Mouse (Mus musculus) urinary bladder, postnatal 10 days (tissue): ENCODE measurements around the gene Aldh1l1.
A peak's percentile ranks its signal among the peaks of the same experiment; 100 is the strongest.

Source experiments
- DNase-seq: peaks from one replicate; pipeline ENCODE4 v3.0.0; 2022; ENCODE audit warnings: low spot score

Gene Aldh1l1

DNA sequence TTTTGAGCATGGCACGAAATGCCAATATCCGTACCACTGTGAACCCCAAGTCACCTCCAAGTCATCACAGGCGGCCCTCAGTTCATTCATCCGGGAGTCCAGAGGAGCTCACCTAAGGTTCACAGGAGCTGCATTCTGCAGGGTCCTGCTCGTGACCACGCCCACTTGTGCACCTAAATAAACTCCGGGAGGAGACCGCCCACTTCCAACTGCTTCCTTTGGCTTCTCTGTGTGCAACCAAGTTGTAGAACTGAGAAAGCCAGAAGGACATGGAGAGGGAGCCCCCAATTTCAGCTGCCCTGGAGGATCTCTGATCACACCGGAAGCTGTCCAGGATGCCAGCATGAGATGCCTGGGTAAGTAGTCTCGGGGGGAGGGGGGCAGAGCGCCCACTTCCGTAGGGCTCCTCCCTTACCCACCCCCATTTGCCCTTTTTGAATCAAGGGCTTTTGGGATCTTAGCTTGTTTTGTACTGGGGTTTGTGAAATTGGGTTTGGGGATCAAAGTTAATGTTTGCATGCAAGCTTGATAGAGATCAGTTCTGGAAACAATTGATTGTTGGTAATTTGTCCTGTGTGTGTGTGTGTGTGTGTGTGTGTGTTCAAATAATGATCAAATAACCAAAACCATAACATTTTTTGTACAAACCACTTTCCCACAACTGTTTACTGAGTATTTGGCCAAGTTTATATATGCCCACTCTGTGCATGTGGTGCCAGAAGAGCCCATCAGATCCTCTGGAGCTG lies at the start of gene Aldh1l1:
TSS of gene Aldh1l1 (plus strand) at position 252 of the 746 bp plus-strand sequence.
- DNase-seq, result no peak

DNA sequence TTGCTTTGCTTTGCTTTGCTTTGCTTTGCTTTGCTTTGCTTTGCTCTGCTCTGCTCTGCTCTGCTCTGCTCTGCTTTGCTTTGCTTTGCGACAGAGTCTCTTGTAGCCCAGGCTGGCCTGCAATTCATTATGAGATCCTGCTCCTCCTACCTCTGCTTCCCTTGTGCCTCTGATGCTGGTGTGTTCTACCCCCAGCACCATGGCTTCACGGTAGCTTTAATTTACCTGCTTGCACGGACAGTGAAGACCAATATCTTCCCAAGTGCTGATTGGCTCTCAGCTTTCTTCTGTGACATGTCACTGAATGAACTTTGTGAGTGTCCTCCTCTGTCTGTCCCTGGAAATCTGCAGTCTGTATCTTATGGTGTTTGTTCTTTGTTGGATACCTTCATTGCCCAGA lies 49.2 kb upstream of the Aldh1l1 start:
- no peak for DNase-seq

DNA sequence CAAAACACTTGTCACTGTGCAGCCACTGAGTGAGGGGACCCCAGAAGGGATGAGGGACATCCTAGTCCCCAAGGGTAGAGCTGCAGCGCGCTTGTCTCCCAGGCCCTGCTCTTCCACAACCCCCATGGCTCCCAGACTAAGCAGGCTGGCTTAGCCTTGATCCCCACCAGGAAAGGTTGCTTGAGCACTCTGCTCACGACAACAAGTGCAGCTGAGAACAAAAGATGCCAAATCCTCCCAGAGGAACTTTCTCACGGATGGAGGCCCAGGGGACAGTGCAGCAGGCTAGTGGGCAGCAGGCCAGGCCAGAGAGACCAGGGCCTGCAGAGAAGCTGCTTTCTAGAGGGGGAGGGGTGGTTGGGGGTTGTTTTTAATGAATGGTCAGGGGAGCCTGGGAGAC lies 39.3 kb upstream of the Aldh1l1 start:
- no peak for DNase-seq

DNA sequence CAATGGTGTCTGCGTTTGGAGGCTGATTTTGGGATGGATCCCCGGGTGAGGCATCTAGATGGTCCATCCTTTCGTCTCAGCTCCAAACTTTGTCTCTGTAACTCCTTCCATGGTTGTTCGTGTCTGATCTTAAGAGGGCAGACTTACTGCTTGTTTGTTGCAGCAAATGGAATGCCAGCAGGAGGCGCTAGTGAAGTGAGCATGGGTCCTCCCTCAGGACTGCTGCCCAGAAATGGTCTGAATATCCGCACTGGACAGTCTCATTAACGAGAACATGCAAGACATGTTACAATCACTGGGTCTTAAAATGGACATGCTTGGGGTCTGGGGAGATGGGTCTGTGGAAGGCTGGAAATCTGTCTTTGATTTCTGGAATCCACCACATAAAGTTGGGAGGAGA lies 36.0 kb upstream of the Aldh1l1 start:
- DNase-seq, result peak; percentile 66

DNA sequence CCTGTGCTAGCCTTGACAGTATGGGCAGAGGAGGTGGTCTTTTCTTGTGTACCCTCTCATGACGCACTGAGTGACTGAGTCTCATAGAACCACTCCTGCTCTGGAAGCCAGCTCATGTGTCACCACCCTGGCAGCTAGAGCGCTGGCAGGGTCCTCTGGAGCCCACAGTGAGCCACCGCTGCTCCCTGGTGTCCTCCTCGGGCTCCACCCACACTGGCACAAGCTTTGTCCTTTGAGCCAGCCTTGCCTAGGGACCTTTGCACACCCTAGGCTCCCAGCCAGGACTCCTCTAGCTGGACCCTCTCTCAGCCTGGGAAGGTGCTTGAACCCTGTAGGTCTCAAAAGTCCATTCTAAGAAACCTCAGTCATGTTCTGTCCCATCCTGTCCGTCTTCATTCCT lies 35.5 kb upstream of the Aldh1l1 start:
- no peak for DNase-seq

DNA sequence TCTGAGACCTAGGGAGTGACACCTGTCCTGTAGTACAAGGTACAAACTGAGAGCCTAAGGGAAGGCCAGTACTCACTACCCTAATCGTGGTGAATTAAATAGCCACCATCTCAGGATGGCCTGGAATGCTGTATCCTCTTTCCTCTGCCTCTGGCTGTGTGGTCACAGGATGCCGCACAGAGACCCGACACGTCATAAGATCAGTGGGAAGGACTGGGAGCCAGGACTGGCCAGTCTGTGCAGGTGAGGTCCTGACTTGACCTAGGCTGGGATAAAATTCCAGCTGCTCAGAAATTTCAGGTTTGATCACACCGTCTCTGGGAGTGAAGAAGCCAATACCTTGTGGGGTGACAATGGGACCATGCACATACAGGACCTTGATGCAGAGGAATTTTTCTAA lies 34.7 kb upstream of the Aldh1l1 start:
- no peak for DNase-seq

DNA sequence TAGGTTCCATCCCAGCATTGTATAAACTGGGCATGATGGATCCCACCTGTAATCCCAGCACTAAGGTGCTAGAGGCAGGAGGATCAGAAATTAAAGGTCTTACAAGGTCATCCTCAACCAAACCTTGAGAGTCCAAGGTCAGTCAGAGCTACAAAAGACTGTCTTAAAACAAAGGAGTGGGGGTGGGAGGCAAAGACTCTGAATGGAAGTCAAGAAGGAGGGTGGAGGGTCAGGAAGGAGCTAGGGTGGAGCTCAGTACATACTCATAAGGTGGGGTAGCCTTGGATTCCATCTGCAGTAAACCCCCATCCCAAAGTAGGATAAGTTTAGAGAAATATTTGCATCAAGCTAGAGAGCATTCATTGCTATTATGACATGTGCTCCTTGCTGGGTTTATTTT lies 33.6 kb upstream of the Aldh1l1 start:
- no peak for DNase-seq

DNA sequence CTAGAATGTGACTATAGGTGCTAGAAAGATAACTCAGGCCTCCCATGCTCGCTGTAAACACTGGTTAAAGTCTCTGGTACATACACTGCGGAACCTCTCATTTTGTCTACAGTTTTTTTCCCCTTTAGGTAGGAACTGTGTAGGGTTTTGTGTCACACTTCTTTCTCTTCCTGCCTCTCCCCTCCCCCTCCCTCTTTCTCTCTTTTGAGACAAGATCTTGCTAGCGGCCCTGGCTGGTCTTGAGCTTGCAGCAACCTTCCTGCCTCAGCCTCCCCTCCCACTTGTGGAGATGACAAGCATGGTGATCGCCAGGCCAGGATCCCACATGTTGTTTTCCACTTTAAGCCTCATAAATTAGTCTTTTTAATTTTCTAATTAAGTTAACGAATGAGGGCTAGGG lies 32.5 kb upstream of the Aldh1l1 start:
- no peak for DNase-seq

DNA sequence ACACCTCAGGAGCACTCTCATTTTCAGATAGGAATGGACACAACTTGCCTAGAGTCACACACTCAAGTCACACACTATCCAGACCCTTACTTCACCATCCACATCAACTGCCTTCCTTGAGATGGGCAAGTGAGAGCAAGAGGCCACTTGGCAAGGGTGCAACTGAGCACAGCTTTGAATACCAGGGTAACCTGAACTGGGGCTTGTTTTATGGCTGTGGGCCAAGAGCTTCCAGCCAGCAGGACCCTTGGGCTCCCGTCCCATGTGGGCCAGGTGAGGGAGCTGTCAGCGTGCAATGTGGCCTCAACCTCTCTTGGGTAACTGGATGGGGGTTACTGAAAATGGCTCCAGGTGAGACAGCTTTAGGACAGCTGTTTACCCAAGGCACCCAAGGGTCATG lies 28.8 kb upstream of the Aldh1l1 start:
- no peak for DNase-seq

DNA sequence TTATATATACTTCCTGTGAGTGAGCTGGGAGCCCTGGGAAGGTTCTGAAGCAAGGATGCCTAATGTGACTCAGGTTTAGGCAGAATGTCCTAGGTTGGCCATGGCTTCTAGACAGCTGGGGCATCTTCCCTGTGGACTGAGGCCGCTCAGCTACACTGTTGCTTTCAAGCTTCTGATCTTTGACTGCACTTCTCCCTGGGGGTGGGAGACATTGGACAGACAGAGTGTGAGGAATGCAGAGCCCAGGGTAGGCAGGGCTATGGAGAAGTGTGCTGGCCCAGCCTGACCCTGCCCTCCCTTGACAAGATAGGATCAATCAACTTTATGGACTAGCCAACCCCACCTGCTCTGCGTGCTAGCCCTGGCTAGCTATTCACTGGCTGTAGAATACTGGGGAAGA lies 25.0 kb upstream of the Aldh1l1 start:
- no peak for DNase-seq

DNA sequence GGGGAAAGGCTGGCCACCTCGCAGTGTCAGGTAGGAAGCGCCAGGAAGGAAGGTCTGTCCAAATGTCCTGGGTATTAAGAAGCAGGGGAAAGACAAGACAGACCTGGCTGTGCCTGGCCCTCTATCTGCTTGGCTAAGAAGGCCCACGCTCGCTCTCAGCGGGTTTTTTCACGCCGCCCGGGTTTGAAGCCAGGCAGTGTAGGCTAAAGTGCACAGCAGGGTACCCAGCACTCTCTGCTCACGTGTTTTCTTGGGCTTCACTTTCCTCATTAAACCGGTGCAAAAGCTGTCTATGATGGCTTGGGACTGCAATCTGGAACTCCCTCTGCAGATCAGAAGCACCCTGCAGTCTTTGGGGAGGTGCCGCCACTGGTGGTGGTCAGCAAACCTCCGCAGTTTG lies 24.5 kb upstream of the Aldh1l1 start:
- no peak for DNase-seq

DNA sequence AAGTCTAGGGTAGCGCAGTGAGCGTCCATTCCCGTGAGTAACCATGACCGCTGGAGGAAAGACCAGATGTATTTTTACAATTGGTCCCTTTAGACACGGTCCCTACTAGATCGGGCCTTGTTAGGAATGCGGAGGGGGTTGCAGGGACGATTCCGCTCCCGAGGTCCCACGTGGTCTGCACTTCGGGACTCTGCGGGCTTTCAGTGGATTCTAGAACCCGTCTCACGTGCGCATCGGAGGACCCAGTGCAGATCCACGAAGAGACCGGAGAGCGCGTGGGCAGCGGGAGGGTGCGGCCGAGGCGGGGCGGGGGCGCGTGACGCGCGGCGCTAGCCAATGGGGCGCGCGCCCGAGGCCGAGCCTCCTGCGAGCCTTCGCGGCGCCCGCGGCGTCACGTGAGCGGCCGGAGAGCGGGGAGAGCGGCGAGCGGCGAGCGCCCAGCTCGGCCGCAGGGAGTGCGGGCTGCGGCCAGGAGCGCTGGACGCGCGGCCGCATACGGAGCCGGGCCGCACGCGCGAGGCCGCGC lies 24.0 kb upstream of the Aldh1l1 start, which contains the start of gene Klf15:
TSS of gene Klf15 (plus strand) at position 396 of the 526 bp plus-strand sequence.
- DNase-seq, result no peak

DNA sequence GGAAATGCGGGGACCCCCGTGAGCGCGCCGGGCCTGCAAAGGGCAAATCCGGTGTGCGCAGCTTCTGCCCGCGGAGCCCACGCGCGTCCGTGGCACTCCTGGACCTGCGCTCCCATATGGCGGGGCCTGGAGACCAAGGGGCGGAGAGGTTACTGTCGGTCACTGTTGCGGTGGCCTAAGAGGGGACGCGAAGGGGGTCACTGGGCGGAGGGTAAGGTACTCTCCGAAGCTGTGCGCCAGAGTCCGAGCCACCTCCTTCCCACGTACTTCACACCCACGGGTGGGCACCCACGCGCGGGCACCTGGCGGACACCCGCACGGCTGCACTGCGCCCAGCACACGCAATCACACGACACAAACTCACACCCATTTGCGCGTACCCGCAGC lies 23.4 kb upstream of the Aldh1l1 start:
- DNase-seq, result no peak

DNA sequence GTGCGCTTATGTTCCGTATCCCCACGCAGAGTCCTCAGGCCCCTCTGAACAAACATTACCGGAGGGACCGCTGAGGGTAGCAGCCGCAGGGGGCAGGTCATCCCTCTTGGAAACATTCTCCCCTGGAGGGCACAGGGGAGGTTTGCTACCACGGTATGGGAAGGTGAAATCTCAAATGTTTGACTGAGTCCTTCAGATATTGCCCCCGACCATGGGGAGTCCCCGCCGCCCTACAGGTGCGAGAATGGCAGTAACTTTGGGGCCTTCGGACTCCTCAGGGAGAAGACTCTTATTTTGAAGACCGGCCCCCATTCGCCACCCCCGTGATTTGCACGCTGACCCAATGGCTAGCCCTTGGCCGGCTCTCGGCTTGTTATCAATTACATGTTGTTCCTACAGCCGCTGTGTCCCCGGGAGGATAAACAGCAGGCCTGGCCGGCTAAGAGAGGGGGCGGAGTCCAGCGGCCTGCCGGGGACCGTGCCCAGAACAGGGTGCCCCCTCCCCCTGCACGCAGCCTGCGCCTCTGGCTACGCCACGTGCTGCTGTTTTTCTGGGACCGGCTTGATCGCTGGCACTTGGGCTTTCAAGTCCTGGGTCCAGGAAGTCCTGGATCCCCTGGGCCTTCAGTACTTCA lies 22.9 kb upstream of the Aldh1l1 start:
- peak; percentile 65 for DNase-seq

DNA sequence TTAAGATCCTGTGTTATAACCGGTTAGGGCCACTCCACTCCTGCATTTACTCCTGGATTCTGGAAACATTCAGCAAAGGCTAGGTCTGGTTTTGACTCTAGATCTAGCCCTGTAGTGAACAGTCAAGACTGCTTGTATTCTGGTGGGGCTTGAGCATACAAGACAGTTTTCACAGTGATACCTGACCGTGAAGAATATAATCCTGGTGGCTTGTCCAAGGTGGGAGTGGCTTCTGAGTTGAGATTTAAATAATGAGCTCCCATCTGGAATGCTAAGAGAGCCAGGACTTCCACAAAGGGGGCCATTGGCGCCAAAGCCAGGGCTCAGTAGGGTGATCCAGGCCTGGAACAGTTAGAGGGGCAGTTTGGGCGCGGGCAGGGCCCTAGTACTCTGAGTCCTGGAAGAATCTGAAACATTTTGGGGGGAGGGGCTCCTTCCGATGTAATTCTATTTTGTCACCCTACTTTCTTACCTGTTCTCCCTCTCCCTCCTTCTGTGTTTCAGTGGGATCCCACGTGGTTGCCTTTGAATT lies 22.3 kb upstream of the Aldh1l1 start:
- DNase-seq, result no peak

DNA sequence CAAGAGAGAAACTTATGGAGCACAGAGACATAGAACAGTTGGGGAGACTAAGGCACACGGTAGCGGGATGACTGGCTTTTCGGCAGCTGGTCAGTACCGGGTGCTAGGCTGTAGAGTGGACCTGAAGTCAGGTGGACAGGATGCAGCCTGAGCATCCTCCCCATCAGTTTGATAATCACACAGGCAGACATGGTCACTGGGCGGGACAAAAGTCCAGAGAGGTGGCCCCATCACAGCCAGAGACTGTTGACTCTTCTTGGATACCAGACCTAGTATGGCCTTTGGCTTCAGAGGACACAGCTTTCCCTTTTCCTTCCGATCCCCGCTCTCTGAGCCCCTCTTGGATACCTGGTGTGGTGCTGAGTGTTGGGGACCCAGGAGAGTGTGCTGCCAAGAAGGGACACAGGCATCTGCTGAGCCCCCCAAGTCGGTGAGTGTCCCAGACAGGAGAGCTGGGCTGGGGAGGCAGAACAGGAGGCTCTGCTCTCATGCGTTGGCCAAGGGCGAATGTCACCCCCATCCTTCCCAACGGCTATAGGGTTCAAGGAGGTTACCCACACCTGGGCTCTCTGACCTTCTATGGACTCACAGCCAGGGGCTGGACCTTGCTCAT lies 21.1 kb upstream of the Aldh1l1 start:
- no peak for DNase-seq

DNA sequence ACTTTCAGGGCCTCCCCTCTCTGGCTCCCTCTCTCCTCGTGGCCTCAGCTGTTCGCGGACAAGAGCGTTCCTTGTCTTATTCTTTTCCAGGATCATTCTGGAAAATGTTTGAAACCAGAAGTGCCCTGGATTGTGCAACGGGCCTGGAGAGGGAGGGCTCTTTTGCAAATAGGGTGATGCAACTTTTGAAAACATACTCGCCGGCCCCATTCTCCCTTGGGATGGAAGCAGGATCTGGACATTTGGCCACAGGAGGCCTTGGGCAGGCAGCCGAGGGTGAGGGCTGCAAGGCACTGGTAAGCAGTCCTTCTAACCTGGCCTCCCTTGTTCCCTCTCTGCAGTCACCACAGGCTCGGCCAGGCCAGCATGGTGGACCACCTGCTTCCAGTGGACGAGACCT lies 20.1 kb upstream of the Aldh1l1 start:
- DNase-seq, result no peak

DNA sequence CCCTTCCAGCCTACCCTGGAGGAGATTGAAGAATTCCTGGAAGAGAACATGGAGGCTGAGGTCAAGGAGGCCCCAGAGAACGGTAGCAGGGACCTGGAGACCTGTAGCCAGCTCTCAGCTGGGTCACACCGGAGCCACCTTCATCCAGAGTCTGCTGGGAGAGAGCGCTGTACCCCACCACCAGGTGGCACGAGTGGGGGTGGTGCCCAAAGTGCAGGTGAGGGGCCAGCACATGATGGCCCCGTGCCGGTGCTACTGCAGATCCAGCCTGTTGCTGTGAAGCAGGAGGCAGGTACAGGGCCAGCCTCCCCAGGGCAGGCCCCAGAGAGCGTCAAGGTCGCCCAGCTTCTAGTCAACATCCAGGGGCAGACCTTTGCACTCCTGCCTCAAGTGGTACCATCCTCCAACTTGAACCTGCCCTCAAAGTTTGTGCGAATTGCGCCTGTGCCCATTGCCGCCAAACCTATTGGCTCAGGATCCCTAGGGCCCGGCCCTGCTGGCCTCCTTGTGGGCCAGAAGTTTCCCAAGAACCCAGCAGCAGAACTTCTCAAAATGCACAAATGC lies 19.3 kb upstream of the Aldh1l1 start:
- no peak for DNase-seq

DNA sequence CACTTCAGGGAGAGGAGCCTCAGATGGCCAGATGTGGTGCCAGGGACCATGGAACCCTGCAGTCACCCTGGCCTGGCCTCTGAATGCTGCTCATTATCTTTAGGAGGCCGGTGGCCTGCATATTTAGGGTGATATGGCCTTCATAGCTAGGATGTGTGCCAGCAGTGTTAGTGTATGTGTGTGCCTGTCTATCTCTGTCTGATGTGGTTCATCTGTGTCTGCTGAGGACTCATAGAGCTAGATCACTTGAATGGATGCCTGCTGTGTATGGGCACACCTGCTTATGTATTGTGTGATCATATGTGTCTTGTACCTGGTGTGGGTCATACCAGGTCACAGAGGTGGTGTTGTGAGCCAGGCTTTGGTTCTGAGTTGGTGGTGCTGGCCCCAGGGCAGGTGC lies 18.0 kb upstream of the Aldh1l1 start:
- no peak for DNase-seq

DNA sequence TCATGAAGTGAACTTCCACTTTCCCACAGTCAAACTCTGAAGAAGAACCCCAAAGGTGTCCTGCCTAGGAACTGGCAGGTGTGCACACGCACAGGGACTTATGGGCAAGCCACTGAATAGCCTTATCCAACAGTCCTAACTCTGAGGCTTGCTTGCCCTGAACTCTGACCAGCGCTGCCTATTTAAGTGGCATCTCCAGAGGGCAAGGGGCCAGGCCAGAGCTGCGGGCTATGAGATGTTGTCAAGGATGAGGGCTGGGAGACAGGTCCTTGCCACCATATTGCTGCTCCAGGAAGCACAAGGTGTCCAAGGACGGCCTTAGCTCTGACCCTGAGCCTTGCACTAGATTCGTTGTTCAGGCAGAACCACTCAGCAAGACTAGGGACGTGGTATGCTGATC lies 17.2 kb upstream of the Aldh1l1 start:
- DNase-seq, result no peak

DNA sequence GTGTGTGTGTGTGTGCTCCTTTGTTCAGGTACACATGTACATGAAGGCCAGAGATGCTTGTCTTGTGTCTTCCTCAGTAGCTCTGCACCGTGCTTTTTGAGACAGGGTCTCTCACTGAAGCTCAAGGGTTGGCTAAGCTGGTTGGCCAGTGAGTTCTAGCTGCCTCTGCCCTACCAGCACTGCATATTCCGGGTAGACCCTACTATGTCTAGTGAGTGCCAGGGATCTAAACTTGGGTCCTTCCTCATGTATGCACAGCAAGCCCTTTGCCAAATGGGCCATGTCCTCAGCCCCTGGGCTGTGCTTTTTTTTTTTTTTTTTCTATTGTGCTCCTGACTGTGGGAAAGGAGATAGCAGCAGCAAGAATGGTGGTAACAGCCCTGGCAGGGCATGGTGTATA lies 16.0 kb upstream of the Aldh1l1 start:
- DNase-seq, result no peak

DNA sequence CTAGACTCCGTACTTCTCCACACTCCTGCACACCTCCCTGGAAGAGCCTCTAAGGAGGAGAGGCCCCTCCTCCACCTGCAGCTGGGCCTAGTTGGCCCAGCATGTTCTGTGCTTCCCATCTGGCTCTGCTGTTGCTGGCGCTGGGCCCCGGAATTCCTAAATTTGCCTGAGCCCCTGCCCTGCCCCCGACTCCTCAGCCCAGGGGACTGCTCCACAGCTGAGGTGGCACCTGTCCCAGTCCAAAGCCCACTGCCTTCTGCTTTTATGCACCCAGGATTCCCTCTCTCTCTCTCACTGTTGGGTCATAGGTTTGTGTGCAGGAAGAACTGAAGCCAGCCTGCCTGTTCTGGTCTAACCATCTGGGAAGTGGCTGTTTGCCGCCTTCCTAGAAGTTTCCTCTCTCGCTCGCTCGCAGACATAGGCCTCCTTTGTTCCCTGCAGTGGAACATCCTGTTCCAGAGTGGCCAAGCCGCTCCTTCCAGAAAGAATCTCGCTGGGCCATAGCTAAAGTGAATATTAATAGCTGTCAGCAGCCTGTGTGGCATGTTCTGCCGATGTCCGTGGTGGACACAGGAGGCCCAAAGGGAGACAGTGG lies 15.2 kb upstream of the Aldh1l1 start:
- DNase-seq, result no peak
